Mouse (Mus musculus) gastrocnemius, postnatal 25 days (tissue): ENCODE data around the gene Gpc2. TPM values are rescaled to one million over a fixed set of nuclear protein-coding genes. Genes with fewer than 3 reads are reported as not detected.

Experiments
- DNase-seq: peaks from one replicate; pipeline ENCODE4 v3.0.0; 2022
- total RNA-seq, 2 experiments: library from RNA; stranded (reverse); gene quantifications; 1 replicate in 1 of 2; 2 replicates in 1 of 2; pipeline ENCODE4 v1.2.3; 2021

Gene Gpc2
- total RNA-seq, 2 experiments from 2014 or later: 0.27 TPM; not detected in 1

- no peak for DNase-seq
Measured at GRCm38 (mm10) chr5:138262001-138262400, 17.8 kb downstream of the Gpc2 start.

DNA sequence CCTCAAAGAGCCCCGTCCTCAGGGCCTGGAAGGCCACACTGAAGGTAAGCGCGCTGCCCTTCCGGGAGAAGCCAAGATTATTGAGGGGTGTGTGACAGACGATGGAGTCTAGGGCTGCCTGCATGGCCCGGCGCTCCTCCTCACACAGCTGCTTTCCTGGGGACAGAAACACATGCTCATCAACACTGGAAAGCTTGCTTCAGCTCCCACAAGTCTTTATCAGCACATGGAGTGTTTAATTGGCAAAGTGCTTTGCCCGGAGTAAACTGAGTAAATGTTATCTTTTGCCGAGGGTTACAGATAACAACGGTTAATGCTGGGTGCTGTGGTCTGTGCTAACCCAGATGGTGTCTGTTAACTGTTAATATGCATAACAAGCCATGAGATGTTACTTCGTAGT, 19.0 kb downstream of the Gpc2 start:
- DNase-seq: no peak

GRCm38 (mm10) chr5:138260051-138260450, 19.8 kb downstream of the Gpc2 start:
- no peak for DNase-seq

- no peak for DNase-seq
Measured at GRCm38 (mm10) chr5:138258993-138259392, 20.8 kb downstream of the Gpc2 start.

DNA sequence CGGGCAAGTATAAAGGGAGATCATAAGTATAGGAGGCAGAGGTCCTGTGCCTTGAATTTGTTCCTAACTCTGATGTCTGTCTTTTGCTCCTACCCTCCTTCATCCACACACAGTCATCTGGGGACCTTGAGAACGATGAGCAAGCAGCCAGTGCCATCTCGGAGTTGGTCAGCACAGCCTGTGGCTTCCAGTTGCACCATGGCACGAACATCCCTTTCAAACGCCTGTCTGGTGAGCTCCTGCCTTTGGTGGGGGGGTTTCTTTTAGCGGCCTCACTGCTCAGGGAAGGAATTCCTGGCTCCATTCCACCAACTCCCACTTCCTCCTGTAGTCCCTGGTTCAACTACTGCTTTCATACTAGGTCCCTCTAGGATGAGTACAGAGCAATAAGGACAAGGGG, 21.3 kb downstream of the Gpc2 start:
- no peak for DNase-seq

DNA sequence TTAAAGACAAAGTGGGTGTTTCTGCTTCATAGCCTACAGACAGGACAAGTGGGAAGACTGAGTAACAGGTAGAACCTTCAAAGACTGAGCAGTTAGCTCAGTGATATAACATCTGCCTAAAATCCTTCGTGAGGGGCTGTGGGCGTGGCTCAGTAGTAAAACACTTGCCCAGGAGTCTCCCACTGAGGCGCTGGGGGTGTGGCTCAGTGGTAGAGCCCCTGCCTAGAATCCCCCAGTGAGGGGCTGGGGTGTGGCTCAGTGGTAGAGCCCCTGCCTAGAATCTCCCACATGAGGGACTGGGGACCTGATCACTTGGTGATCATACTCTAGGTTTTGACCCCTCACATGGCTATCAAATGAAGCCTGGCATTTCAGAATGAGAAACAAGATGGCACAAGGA, 21.7 kb downstream of the Gpc2 start:
- DNase-seq: no peak

DNA sequence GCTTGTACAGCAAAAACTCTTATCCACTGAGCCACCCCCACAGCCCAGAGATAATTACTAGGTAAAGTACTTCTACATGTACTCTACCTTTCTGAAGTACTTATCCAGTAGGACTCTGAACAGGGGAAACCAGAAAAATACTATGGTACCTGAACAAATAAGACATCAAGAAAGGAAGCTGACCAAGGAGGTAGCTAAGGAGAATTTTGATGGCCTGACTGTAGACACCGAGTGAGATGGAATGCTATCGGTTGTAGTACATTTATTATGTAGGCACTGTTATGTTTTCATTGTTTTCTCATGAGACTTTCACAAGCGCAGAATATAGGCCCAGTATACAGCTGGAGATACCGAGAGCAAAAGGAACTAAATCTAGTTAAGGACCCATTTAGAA, 22.2 kb downstream of the Gpc2 start:
- DNase-seq: no peak

DNA sequence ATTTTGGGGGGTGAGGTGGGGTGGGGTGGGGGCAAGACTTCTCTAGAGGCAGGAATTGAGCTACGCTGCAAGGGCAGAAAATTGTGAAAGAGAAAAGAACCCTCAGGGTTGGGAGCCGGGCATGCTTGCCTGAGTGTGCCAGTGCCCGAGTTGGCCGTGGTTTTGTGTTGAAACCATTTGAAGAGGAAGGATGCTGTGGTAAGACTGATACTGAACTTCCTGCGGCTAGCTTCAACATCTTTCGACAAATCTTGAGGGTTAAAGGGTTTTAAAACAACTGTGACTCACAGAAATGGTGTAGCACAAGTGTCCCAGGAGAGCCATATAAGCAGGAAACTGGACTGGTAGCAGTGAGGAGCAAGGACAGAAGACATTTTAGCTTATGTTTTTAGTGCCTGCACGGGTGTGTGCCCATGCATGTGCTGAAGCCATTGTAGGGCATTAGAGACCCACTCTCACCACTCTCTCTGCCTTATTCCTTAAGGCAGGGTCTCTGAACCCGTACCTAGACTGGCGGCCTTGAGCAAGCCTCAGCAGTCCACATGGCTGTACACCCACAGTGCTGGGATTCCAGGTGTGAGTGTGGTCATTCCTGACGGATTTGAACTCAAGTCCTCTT, 22.7 kb downstream of the Gpc2 start:
- DNase-seq: no peak

GRCm38 (mm10) chr5:138256094-138256467, 23.7 kb downstream of the Gpc2 start:
- DNase-seq: no peak

- peak; percentile 93 for DNase-seq
Measured at GRCm38 (mm10) chr5:138255353-138256093, 24.3 kb downstream of the Gpc2 start, which contains the start of gene Lamtor4. TSS of gene Lamtor4 (plus strand) at chr5:138255482.

GRCm38 (mm10) chr5:138253061-138253460, 26.7 kb downstream of the Gpc2 start:
- DNase-seq: no peak

- no peak for DNase-seq
Measured at GRCm38 (mm10) chr5:138251144-138251543, 28.7 kb downstream of the Gpc2 start.

GRCm38 (mm10) chr5:138241511-138241910, 38.3 kb downstream of the Gpc2 start:
- DNase-seq: no peak

DNA sequence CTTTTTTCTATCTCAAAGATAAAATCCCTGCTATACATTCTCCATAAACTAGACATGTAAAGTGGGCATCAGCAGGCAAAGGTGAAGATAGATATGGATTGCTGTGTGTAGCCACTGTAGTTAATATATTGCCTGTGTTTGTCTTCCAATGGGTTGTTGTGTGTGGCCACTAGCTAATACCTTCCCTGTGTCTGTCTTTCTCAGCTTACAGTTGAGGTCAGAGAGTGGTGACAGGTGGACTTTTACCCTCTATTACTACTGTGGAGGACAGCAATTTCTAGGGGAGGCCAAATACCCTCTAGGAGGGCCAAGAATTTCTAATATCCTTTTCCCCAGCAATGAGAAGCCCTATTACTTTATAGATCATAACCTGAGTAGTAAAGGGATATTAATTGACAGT, 45.6 kb downstream of the Gpc2 start:
- DNase-seq: no peak

GRCm38 (mm10) chr5:138233778-138234177, 46.0 kb downstream of the Gpc2 start:
- no peak for DNase-seq

- DNase-seq: no peak
Measured at GRCm38 (mm10) chr5:138229511-138229910, 50.3 kb downstream of the Gpc2 start.

DNA sequence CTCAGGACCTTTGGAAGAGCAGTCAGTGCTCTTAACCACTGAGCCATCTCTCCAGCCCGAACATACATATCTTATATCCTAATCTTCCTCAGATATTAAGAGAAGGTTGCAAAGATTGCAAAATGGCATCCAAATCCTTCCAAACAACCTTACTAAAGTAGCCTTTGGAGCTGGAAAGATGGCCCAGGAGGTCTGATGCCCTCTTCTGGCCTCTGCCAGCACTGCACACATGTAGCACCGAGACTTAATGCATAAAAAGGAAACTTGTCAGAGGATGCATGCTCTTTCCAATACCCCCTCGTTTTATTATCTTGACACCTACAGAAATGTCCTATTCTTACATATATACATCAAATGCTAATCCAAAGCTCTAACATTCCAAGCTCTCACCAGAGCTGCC, 51.8 kb downstream of the Gpc2 start:
- DNase-seq: no peak

DNA sequence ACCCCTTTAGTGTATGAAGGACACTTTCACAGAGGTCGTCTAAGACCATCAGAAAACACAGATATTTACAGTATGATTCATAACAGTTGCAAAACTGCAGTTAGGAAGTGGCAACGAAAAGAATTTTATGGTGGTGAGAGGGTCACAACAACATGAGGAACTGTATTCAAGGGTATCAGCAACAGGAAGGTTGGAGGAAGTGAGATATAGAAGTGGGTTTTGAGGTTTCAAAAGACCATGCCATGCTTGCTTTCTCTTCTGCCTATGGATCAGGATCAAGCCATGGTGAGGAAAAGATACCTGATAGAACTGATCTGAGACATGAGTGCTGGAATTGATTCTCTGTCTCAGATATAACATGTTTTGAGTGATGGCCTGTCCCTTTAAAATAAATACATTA, 52.4 kb downstream of the Gpc2 start:
- no peak for DNase-seq

DNA sequence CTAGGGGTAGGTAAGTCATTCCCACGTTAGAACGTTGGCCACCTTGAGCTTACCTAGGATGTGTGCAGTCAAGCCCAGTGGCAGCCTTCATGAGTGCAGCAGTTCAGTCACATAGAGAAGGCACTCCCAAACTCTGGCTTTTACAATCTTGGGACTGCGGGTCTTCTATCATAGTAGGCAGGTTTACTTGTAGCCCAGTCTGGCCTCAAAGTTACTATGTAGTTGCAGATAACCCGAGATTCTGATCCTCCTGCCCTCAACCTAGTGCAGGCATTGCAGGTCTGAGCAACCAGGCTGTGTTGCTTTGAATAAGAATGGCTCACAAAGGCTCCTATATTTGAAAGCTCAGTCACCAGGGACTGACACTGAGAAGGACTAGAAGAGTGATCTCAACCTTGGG, 53.3 kb downstream of the Gpc2 start:
- DNase-seq: no peak

DNA sequence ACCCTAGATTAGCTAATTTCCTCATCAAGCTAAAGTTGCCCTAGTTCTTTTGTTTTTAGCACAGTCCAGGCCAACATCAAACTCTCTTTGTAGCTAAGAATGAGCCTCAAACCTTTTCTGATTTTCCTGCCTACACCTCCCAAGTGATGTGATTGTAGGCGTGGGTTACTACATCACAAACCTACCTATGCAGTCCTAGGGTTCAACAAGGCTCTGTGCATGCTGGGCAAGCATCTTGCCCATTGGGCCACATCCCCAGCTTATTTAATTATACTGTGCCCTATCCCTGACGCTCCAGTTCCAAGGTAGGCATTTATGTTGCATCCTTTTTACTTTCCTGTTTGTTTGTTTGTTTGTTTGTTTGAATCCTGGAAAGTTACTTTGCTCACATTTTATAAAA, 54.1 kb downstream of the Gpc2 start, which contains the start of gene Nxpe5:
Gene Nxpe5, plus strand, starts transcription at position 199 of the 400 bp plus-strand sequence.
- DNase-seq: no peak
